Mouse (Mus musculus): ENCODE data around the gene Hspd1. TPM values are rescaled to one million over a fixed set of nuclear protein-coding genes. Genes with fewer than 3 reads are reported as not detected.
"Not testable (repeated sequence)": the region's sequence is repeated elsewhere in the genome, so short reads cannot be mapped to it uniquely, and the experiment has no call there.

Gene Hspd1
- total RNA-seq, 2 experiments from 2014 or later = 179 to 181 TPM

- DNase-seq (ENCODE audit: low spot score in 2 of 2) = no peak
These were observed 811 bp upstream of the Hspd1 start for GRCm38 (mm10) chr1:55088611-55089497.

DNA sequence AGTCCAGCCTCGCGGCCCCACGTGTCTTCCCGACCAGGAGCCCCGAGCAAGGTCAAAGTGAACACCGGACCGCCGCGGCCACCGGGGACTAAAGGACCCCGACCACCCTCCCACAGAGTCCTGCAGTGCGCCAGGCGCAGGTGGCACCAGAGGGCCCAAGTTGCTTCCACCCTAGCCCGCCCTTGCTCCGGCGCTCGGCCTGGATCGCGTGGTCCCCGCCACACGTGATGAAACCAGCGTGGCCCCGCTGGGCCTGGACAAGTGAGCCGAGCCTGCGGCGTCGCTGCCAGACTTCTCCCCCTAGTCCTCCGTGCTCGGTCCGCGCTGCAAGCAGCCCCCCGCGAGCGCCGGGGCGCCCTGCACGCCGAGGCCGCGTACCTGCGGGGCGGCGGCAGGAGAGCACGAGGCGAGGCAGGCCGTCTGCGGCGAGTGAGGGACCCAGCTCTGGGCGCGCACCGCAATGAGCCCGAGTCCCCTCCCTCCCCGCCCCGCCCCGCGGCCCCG lies 590 bp downstream of the Hspd1 start:
- peak in 1 of 2 experiments; percentile 47 for DNase-seq (ENCODE audit: low spot score in 2 of 2)

DNA sequence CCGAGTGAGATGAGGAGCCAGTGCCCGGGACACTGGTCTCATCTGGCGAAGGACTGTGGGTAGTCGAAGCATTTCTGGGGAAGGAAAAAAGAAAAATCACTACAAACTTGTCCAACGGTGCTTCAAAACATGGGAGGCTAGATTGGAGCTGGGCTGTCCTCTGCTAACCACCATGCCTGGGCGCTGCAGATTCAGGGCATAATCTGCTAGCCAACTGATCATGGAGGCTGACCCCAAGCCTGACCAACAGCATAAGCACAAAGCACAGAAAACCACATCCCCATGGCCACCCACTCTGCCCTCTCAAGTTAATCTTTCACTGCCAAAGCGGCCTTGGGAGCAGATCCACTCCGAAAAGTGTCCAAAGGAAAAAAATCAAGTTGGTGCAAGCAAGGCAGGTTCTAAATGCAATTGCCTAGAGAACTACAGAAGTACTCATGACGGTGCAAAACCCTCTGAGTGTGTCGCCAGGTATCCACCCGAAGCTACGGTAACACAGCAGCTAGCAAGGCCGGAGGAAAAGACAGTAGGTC lies 1.1 kb downstream of the Hspd1 start:
- DNase-seq (ENCODE audit: low spot score in 2 of 2) = peak in 1 of 2 experiments; percentile 17

DNA sequence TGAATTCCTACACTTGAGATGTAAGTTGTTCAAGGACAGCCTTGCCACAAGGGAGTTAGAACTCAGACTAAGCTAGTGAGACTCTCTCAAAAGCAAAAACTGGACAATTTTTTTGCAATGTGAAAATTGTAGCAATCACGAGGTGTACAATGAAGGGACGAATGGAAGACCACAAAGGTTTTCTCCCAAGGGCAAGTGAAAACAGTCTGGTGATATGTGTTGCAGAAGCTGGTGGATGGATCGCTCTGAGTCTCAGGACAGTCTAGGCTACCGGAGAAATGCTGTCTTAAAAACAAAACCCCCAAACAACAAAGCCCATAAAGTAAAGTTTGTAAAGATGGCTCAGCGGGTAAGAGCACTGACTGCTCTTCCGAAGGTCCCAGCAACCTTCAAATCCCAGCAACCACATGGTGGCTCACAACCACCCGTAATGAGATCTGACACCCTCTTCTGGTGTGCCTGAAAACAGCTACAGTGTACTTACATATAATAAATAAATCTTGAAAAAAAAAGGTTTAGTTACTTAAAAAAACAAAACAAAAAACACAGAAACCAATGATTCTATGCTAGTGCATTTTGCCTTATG lies 2.2 kb downstream of the Hspd1 start:
- no peak for DNase-seq (ENCODE audit: low spot score in 2 of 2)

- DNase-seq (ENCODE audit: low spot score in 2 of 2) = no peak
These were observed 5.9 kb downstream of the Hspd1 start for GRCm38 (mm10) chr1:55082106-55082505.

DNA sequence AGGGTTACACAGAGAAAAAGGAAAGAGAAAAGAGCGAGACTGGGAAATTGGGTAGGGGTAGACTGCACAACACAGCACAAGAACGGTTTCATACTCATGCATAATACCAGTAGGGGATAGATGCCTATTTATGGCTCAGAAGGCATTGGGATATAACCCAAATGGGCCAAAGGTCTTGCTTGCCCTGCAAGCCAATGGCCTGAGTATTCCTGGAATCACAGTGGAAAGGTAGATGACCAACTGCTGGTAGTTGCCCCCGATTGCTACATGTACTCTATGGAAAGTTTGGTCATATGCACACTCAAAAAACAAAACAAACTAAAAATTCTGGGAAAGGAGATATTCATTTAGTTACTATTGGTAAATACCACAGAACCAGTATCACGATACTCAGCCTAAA lies 8.4 kb downstream of the Hspd1 start:
- DNase-seq (ENCODE audit: low spot score in 2 of 2) = no peak

DNA sequence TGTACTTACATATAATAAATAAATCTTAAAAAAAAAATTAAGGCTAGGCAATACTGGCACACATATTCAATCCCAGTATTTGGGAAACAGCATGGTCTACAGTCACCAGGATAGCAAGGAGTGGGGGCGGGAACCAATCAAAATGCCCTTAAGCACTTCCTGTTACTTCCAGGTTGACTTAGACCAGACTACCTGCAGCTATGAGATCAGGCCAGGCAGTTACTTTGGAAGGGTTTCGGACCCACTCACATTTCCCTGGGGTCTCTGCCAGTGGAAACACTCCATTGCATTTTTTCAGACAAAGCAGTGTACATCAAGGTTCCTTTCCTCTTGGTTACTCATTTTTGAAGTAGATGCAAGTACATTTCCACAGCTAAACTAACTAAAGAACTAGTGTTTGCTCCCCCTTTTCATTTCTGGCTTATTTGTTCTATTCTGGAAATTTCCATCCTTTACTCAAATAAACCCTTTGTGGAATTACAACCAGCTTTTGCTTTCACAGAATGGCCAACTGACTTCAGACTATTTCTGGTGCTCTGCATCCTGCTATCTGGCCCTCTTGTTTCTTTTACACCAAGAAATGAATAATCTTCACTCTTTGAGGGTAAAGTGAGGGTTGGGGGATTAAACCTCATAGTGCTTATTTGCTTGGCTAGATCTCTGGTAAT lies 11.1 kb downstream of the Hspd1 start:
- DNase-seq (ENCODE audit: low spot score in 2 of 2) = no peak

GRCm38 (mm10) chr1:55076395-55076743 lies 11.7 kb downstream of the Hspd1 start:
- DNase-seq (ENCODE audit: low spot score in 2 of 2) = no peak

GRCm38 (mm10) chr1:55075652-55076394 lies 12.2 kb downstream of the Hspd1 start:
- no peak for DNase-seq (ENCODE audit: low spot score in 2 of 2)

GRCm38 (mm10) chr1:55074757-55075156 lies 13.3 kb downstream of the Hspd1 start:
- DNase-seq (ENCODE audit: low spot score in 2 of 2) = no peak

- not testable (repeated sequence) for DNase-seq (ENCODE audit: low spot score in 2 of 2)
These were observed 15.7 kb downstream of the Hspd1 start for GRCm38 (mm10) chr1:55072328-55072727.

GRCm38 (mm10) chr1:55061772-55062171 lies 26.3 kb downstream of the Hspd1 start:
- DNase-seq (ENCODE audit: low spot score in 2 of 2) = no peak

- DNase-seq (ENCODE audit: low spot score in 2 of 2) = no peak
These were observed 26.9 kb downstream of the Hspd1 start for GRCm38 (mm10) chr1:55061099-55061498.

GRCm38 (mm10) chr1:55058383-55058782 lies 29.7 kb downstream of the Hspd1 start:
- DNase-seq (ENCODE audit: low spot score in 2 of 2) = not testable (repeated sequence)

GRCm38 (mm10) chr1:55055322-55056115 lies 32.5 kb downstream of the Hspd1 start:
- no peak for DNase-seq (ENCODE audit: low spot score in 2 of 2)

DNA sequence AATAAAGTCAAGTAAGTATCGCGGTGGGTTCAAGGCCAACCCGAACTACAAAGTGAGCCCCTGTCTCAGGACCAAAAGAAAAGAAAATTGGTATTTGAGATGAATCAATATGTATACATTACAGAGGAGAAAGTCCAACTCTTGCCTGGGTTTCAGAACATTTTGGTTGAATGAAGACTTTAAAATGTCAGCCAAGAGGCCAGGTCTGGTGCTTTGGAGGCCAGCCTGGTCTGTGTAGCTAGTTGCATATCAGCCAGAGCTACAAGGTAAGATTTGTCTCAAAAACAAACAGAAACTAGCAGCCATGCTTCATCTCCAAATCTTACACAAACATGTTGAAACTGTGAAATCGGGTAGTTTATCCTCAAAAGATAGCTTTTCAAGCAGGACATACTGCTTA lies 34.4 kb downstream of the Hspd1 start:
- DNase-seq (ENCODE audit: low spot score in 2 of 2) = no peak

GRCm38 (mm10) chr1:55053005-55053404 lies 35.0 kb downstream of the Hspd1 start:
- DNase-seq (ENCODE audit: low spot score in 2 of 2) = no peak

DNA sequence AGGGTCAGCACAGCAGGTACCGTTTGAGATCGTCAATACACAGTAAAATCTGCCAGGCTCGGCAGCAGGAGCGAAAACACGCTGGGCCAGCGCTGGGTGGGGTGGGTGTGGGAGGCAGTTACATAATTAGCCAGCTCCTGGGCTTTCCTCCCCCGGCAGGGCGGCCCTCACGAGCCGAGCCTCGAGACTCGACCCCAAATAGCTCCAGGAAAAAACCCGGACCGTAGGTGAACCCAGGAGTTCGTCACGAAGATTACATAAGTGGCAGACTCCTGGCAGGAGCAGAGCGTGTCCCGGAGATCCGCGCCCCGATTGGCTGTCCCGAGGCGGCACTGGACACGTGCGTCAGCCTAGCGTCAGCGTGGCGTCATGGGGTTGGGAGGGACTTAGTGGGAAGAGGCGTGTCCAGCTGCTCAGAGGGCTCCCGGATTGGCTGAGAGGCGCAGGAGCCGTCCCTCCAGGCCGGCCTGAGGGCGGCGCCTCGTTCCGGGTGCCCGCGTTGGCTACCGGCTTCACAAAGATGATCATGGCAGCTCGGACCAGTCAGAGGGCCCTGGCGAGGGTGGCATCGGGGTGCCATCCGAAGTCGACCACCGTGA lies 35.6 kb downstream of the Hspd1 start, which contains the start of gene Coq10b:
Gene Coq10b (plus strand): TSS at position 416 of the 599 bp plus-strand sequence.
- DNase-seq (ENCODE audit: low spot score in 2 of 2) = peak; percentile 99 to 100

GRCm38 (mm10) chr1:55051671-55052070 lies 36.4 kb downstream of the Hspd1 start:
- DNase-seq (ENCODE audit: low spot score in 2 of 2) = no peak
